Mouse (Mus musculus): Measurements from ENCODE around the gene Ing5. TPM values are rescaled to one million over a fixed set of nuclear protein-coding genes. Genes with fewer than 3 reads are reported as not detected.

Gene Ing5
- total and polyA plus RNA-seq, 3 experiments: 5.4 to 15.1 (median 13.0) TPM

GRCm38 (mm10) chr1:93802771-93803170 is 994 bp upstream of the Ing5 start:
- 0 out of 2 replicates have a peak, but pooled peaks cover 1% of the 10 kb centered on the region for H3K4me1 ChIP-seq (ENCODE audit: control insufficient read depth, insufficient read depth, low read length)
- no peak for TF ChIP-seq EP300 (IDR thresholded peaks at IDR 0.05; ENCODE audit: insufficient read depth, low read depth, low read length)
- no peak for TF ChIP-seq POLR2A (IDR thresholded peaks at IDR 0.05; ENCODE audit: insufficient read depth, low read depth, low read length)
- TF ChIP-seq CTCF (IDR thresholded peaks at IDR 0.05): no peak
- no peak overlapping the region for H3K9ac ChIP-seq (ENCODE audit: low read depth, low read length)
- no peaks in the 10 kb centered on the region for H3K36me3 ChIP-seq (ENCODE audit: control insufficient read depth, insufficient read depth, low read length)
- H3K27me3 ChIP-seq (ENCODE audit: control insufficient read depth, insufficient read depth, low read length): no peaks in the 10 kb centered on the region
- H3K27ac ChIP-seq: no peak overlapping the region; the same call in 1 of the 2 replicates
- intact Hi-C loops (cut with DNase I): loop anchor here (1.0 to 10.0 kb wide), 6 partner anchors 48 to 458 kb away; partner anchors contain the start of genes Farp2, Hdlbp, Pask and Ppp1r7
- H3K4me3 ChIP-seq: no peak overlapping the region
- H3K79me2 ChIP-seq (replicated peaks; ENCODE audit: control insufficient read depth, insufficient read depth, low read length): no peaks in the 10 kb centered on the region
- WGBS: 83% methylated on average over 5 of the region's 5 CpGs
- DNase-seq: no peak

GRCm38 (mm10) chr1:93804818-93805217 is 1.1 kb downstream of the Ing5 start:
- Histone ChIP-seq H3K36me3 (ENCODE audit: control insufficient read depth, insufficient read depth, low read length) (no peaks in the 10 kb centered on the region), H3K27ac (no peak overlapping the region), H3K27me3 (ENCODE audit: control insufficient read depth, insufficient read depth, low read length) (no peaks in the 10 kb centered on the region), H3K79me2 (replicated peaks; ENCODE audit: control insufficient read depth, insufficient read depth, low read length) (peaks cover under 1% of the 10 kb centered on the region; the same call in 1 of the 2 replicates), H3K9ac (ENCODE audit: low read depth, low read length) (no peak overlapping the region), H3K4me1 (ENCODE audit: control insufficient read depth, insufficient read depth, low read length) (0 out of 2 replicates have a peak, but pooled peaks cover 1% of the 10 kb centered on the region), H3K4me3 (no peak overlapping the region; the same call in 1 of the 2 replicates)
- TF ChIP-seq CTCF (IDR thresholded peaks at IDR 0.05) (no peak), EP300 (IDR thresholded peaks at IDR 0.05; ENCODE audit: insufficient read depth, low read depth, low read length) (no peak), POLR2A (IDR thresholded peaks at IDR 0.05; ENCODE audit: insufficient read depth, low read depth, low read length) (no peak)
- intact Hi-C loops (cut with DNase I): loop anchor here (2.0 to 10.0 kb wide), 4 partner anchors 18 to 460 kb away; partner anchors contain the start of genes Farp2, Pask and Ppp1r7
- DNase-seq: no peak
- WGBS: 59% methylated on average over 4 of the region's 4 CpGs

- H3K4me3 ChIP-seq: no peak overlapping the region
Observed at GRCm38 (mm10) chr1:93805221-93805951, 1.6 kb downstream of the Ing5 start.

DNA sequence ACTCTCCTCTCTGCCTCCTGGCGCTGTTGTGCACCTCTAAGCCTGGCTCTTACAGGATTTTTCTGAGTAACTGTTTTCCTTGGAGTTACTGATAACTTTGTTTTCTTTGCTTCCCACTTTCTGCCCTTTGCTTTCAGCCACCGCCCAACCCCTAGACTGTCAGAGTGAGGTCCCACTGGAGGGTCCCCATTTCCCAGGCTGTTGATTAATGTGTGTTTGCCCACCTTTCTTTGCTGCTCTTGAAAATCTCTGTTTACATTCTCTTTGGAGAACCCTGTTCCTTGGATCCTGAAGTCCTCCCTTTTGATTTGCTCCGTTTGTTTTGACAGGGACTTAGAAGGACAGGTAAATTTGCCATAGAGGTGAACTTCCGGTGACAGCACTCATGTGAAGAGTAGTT is 5.1 kb downstream of the Ing5 start:
- Histone ChIP-seq H3K79me2 (replicated peaks; ENCODE audit: control insufficient read depth, insufficient read depth, low read length) (peaks cover 2% of the 10 kb centered on the region; the same call in 1 of the 2 replicates), H3K36me3 (ENCODE audit: control insufficient read depth, insufficient read depth, low read length) (no peaks in the 10 kb centered on the region), H3K4me1 (ENCODE audit: control insufficient read depth, insufficient read depth, low read length) (0 out of 2 replicates have a peak, but pooled peaks cover 1% of the 10 kb centered on the region), H3K27me3 (ENCODE audit: control insufficient read depth, insufficient read depth, low read length) (no peaks in the 10 kb centered on the region), H3K27ac (no peak overlapping the region), H3K9ac (ENCODE audit: low read depth, low read length) (no peak overlapping the region), H3K4me3 (no peak overlapping the region)
- no peak for DNase-seq
- TF ChIP-seq EP300 (IDR thresholded peaks at IDR 0.05; ENCODE audit: insufficient read depth, low read depth, low read length): no peak
- TF ChIP-seq CTCF (IDR thresholded peaks at IDR 0.05): no peak
- TF ChIP-seq POLR2A (IDR thresholded peaks at IDR 0.05; ENCODE audit: insufficient read depth, low read depth, low read length): no peak
- 92% methylated on average over 4 of the region's 4 CpGs for WGBS
- intact Hi-C loops (cut with DNase I): loop anchor here (10.0 kb wide), 1 partner anchor 464 kb away; the partner anchor contains the start of genes Pask and Ppp1r7

More at GRCm38 (mm10) chr1:93805221-93805951, 1.6 kb downstream of the Ing5 start:
- no peak overlapping the region for H3K27ac ChIP-seq
- 0 out of 2 replicates have a peak, but pooled peaks cover 1% of the 10 kb centered on the region for H3K4me1 ChIP-seq (ENCODE audit: control insufficient read depth, insufficient read depth, low read length)
- no peak overlapping the region for H3K9ac ChIP-seq (ENCODE audit: low read depth, low read length)
- no peak for DNase-seq
- TF ChIP-seq POLR2A (IDR thresholded peaks at IDR 0.05; ENCODE audit: insufficient read depth, low read depth, low read length) (no peak), CTCF (IDR thresholded peaks at IDR 0.05) (no peak), EP300 (IDR thresholded peaks at IDR 0.05; ENCODE audit: insufficient read depth, low read depth, low read length) (no peak)
- H3K79me2 ChIP-seq (replicated peaks; ENCODE audit: control insufficient read depth, insufficient read depth, low read length): peaks cover 2% of the 10 kb centered on the region; the same call in 1 of the 2 replicates
- intact Hi-C loops (cut with DNase I): loop anchor here (2.0 to 10.0 kb wide), 2 partner anchors 17 to 461 kb away; partner anchors contain the start of genes Pask and Ppp1r7
- no peaks in the 10 kb centered on the region for H3K27me3 ChIP-seq (ENCODE audit: control insufficient read depth, insufficient read depth, low read length)
- 72% methylated on average over 5 of the region's 5 CpGs for WGBS
- no peaks in the 10 kb centered on the region for H3K36me3 ChIP-seq (ENCODE audit: control insufficient read depth, insufficient read depth, low read length)

DNA sequence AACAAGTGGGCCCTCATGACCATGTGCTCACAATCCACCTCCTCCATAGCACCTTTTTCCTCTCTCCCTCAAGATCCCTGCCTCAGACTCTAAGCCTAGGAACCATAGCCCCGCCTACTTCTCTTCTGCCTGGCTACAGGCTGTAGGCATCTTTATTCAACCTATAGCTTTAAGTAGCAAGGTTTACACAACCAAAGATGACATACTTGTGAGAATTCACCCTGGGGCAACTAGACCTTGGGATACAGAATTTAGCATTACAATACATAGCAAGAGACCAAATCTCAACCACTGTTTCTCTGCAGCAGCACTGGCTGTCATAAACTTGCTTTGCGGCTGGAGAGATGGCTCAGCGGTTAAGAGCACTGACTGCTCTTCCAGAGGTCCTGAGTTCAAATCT is 6.2 kb downstream of the Ing5 start:
- Histone ChIP-seq H3K27me3 (ENCODE audit: control insufficient read depth, insufficient read depth, low read length) (no peaks in the 10 kb centered on the region), H3K4me3 (no peak overlapping the region), H3K9ac (ENCODE audit: low read depth, low read length) (no peak overlapping the region), H3K4me1 (ENCODE audit: control insufficient read depth, insufficient read depth, low read length) (no peaks in the 10 kb centered on the region), H3K27ac (no peak overlapping the region), H3K36me3 (ENCODE audit: control insufficient read depth, insufficient read depth, low read length) (no peaks in the 10 kb centered on the region), H3K79me2 (replicated peaks; ENCODE audit: control insufficient read depth, insufficient read depth, low read length) (peaks cover 2% of the 10 kb centered on the region; the same call in 1 of the 2 replicates)
- intact Hi-C loops (cut with DNase I): no loop called here
- no peak for DNase-seq
- TF ChIP-seq POLR2A (IDR thresholded peaks at IDR 0.05; ENCODE audit: insufficient read depth, low read depth, low read length) (no peak), EP300 (IDR thresholded peaks at IDR 0.05; ENCODE audit: insufficient read depth, low read depth, low read length) (no peak)
- WGBS: 98% methylated on average over 3 of the region's 3 CpGs

Data from heart, adult 2 months (tissue).